Mouse (Mus musculus): ENCODE measurements around the gene Bank1.
A peak's percentile ranks its signal among the peaks of the same experiment; 100 is the strongest.
"Not testable (repeated sequence)": the region's sequence is repeated elsewhere in the genome, so short reads cannot be mapped to it uniquely, and the experiment has no call there.

The Bank1 gene

GRCm38 (mm10) chr3:136325783-136326182, at the start of gene Bank1:
Bank1 (minus strand) TSS chr3:136326066.
- DNase-seq = peak; percentile 9

GRCm38 (mm10) chr3:136369916-136370315, 44.0 kb upstream of the Bank1 start:
- DNase-seq = no peak

- DNase-seq = no peak
Measured at GRCm38 (mm10) chr3:136369466-136369865, 43.6 kb upstream of the Bank1 start.

GRCm38 (mm10) chr3:136368505-136368999, 42.7 kb upstream of the Bank1 start:
- DNase-seq = no peak

- no peak for DNase-seq
Measured at GRCm38 (mm10) chr3:136349690-136350089, 23.8 kb upstream of the Bank1 start.

- no peak for DNase-seq
Measured at GRCm38 (mm10) chr3:136348611-136349010, 22.7 kb upstream of the Bank1 start.

GRCm38 (mm10) chr3:136347277-136347676, 21.4 kb upstream of the Bank1 start:
- no peak for DNase-seq

GRCm38 (mm10) chr3:136341911-136342310, 16.0 kb upstream of the Bank1 start:
- no peak for DNase-seq

- DNase-seq = no peak
Measured at GRCm38 (mm10) chr3:136339896-136340295, 14.0 kb upstream of the Bank1 start.

GRCm38 (mm10) chr3:136331135-136331534, 5.3 kb upstream of the Bank1 start:
- no peak for DNase-seq

- DNase-seq = no peak
Measured at GRCm38 (mm10) chr3:136330043-136330442, 4.2 kb upstream of the Bank1 start.

GRCm38 (mm10) chr3:136329133-136329532, 3.3 kb upstream of the Bank1 start:
- no peak for DNase-seq

GRCm38 (mm10) chr3:136324716-136325115, 1.1 kb downstream of the Bank1 start:
- not testable (repeated sequence) for DNase-seq

GRCm38 (mm10) chr3:136321936-136322335, 3.9 kb downstream of the Bank1 start:
- no peak for DNase-seq

GRCm38 (mm10) chr3:136308487-136308886, 17.4 kb downstream of the Bank1 start:
- peak; percentile 7 for DNase-seq

- no peak for DNase-seq
Measured at GRCm38 (mm10) chr3:136306564-136307158, 19.2 kb downstream of the Bank1 start.

GRCm38 (mm10) chr3:136302541-136302940, 23.3 kb downstream of the Bank1 start:
- no peak for DNase-seq

- not testable (repeated sequence) for DNase-seq
Measured at GRCm38 (mm10) chr3:136300810-136301209, 25.1 kb downstream of the Bank1 start.

GRCm38 (mm10) chr3:136297355-136297754, 28.5 kb downstream of the Bank1 start:
- no peak for DNase-seq

GRCm38 (mm10) chr3:136295250-136295649, 30.6 kb downstream of the Bank1 start:
- no peak for DNase-seq

GRCm38 (mm10) chr3:136287883-136288282, 38.0 kb downstream of the Bank1 start:
- no peak for DNase-seq

GRCm38 (mm10) chr3:136264969-136265595, 60.8 kb downstream of the Bank1 start:
- DNase-seq = no peak

GRCm38 (mm10) chr3:136257761-136258160, 68.1 kb downstream of the Bank1 start:
- no peak for DNase-seq

GRCm38 (mm10) chr3:136254713-136255112, 71.2 kb downstream of the Bank1 start:
- no peak for DNase-seq

GRCm38 (mm10) chr3:136252820-136253219, 73.0 kb downstream of the Bank1 start:
- DNase-seq = no peak

Measured in kidney, postnatal 10 days (tissue).